Mouse (Mus musculus): ENCODE results near the gene AA986860. TPM values are rescaled to one million over a fixed set of nuclear protein-coding genes. Genes with fewer than 3 reads are reported as not detected.
A peak's percentile ranks its signal among the peaks of the same experiment; 100 is the strongest.

Gene AA986860
- total and polyA plus RNA-seq, 3 experiments = 0.31 to 0.58 TPM; not detected in 1

- Histone ChIP-seq H3K4me3 (ENCODE audit: control insufficient read depth in 1 of 2, insufficient read depth in 1 of 2, low read depth in 2 of 2, low read length in 2 of 2) (peak overlapping the region in 1 of 2 experiments; percentile 32; a peak in 1 of 4 replicates), H3K9ac (ENCODE audit: control insufficient read depth, low read depth, low read length, poor library complexity, severe bottlenecking) (no peak overlapping the region), H3K36me3 (ENCODE audit: control insufficient read depth in 1 of 2, insufficient read depth in 2 of 2, low read length in 2 of 2) (peaks cover 0 to 25% of the 10 kb centered on the region in 2 experiments; a peak in 2 of 4 replicates), H3K27me3 (ENCODE audit: control insufficient read depth in 1 of 2, insufficient read depth in 2 of 2, low read length in 2 of 2) (no peaks in the 10 kb centered on the region), H3K4me1 (ENCODE audit: control insufficient read depth in 1 of 2, insufficient read depth in 2 of 2, low read length in 2 of 2) (peaks cover 0 to 30% of the 10 kb centered on the region in 2 experiments), H3K27ac (ENCODE audit: control insufficient read depth, low read depth, low read length) (no peak overlapping the region), H3K9me3 (replicated peaks; ENCODE audit: insufficient read depth, low read length) (no peaks in the 10 kb centered on the region), H3K79me2 (ENCODE audit: control insufficient read depth, insufficient read depth, low read length, poor library complexity) (no peaks in the 10 kb centered on the region)
- TF ChIP-seq NELFE (IDR thresholded peaks at IDR 0.05; ENCODE audit: low read depth, low read length) (no peak), ZNF384 (IDR thresholded peaks at IDR 0.05; ENCODE audit: low read depth, low read length) (no peak), ZKSCAN1 (IDR thresholded peaks at IDR 0.05; ENCODE audit: low read depth, low read length) (no peak), HCFC1 (IDR thresholded peaks at IDR 0.05; ENCODE audit: low read depth, low read length) (no peak), TCF12 (IDR thresholded peaks at IDR 0.05; ENCODE audit: low read depth, low read length) (no peak), CHD2 (IDR thresholded peaks at IDR 0.05; ENCODE audit: low read length) (no peak), SMC3 (IDR thresholded peaks at IDR 0.05; ENCODE audit: low read depth, low read length) (no peak), MAZ (IDR thresholded peaks at IDR 0.05; ENCODE audit: low read depth, low read length) (no peak), MXI1 (IDR thresholded peaks at IDR 0.05; ENCODE audit: low read depth, low read length) (no peak), ETS1 (IDR thresholded peaks at IDR 0.05; ENCODE audit: low read depth, low read length) (no peak), ELF1 (IDR thresholded peaks at IDR 0.05; ENCODE audit: low read depth, low read length) (no peak), MAFK (IDR thresholded peaks at IDR 0.05; ENCODE audit: borderline replicate concordance, low read depth, low read length) (no peak), KAT2A (conservative IDR thresholded peaks at IDR 0.05; ENCODE audit: low read depth, low read length) (no peak), UBTF (IDR thresholded peaks at IDR 0.05; ENCODE audit: borderline replicate concordance, insufficient read depth, low read depth, low read length) (no peak), EP300 (IDR thresholded peaks at IDR 0.05; ENCODE audit: low read depth in 1 of 2, low read length in 2 of 2) (no peak), RAD21 (IDR thresholded peaks at IDR 0.05; ENCODE audit: low read depth, low read length) (no peak), MEF2A (IDR thresholded peaks at IDR 0.05; ENCODE audit: extremely low read depth, insufficient replicate concordance, low read depth, low read length, poor library complexity, severe bottlenecking) (no peak), USF1 (IDR thresholded peaks at IDR 0.05; ENCODE audit: low read depth, low read length) (no peak), ZC3H11A (IDR thresholded peaks at IDR 0.05; ENCODE audit: low read depth, low read length) (no peak)
- no peak for DNase-seq (ENCODE audit: low read depth, low spot score)
These were observed 1.9 kb downstream of the AA986860 start for GRCm38 (mm10) chr1:130733671-130734070.

GRCm38 (mm10) chr1:130734452-130734851 is 2.7 kb downstream of the AA986860 start:
- Histone ChIP-seq H3K4me1 (ENCODE audit: control insufficient read depth in 1 of 2, insufficient read depth in 2 of 2, low read length in 2 of 2) (peaks cover 6 to 33% of the 10 kb centered on the region in 2 experiments), H3K27ac (ENCODE audit: control insufficient read depth, low read depth, low read length) (no peak overlapping the region)

More at GRCm38 (mm10) chr1:130734452-130734851, 2.7 kb downstream of the AA986860 start:
- H3K9me3 ChIP-seq (replicated peaks; ENCODE audit: insufficient read depth, low read length) = no peaks in the 10 kb centered on the region
- TF ChIP-seq BHLHE40 (IDR thresholded peaks at IDR 0.05; ENCODE audit: borderline replicate concordance, low read depth, low read length) (no peak), MYC (IDR thresholded peaks at IDR 0.05; ENCODE audit: low read depth, low read length) (no peak), HCFC1 (IDR thresholded peaks at IDR 0.05; ENCODE audit: low read depth, low read length) (no peak)
- H3K27me3 ChIP-seq (ENCODE audit: control insufficient read depth in 1 of 2, insufficient read depth in 2 of 2, low read length in 2 of 2) = no peaks in the 10 kb centered on the region
- no peaks in the 10 kb centered on the region for H3K79me2 ChIP-seq (ENCODE audit: control insufficient read depth, insufficient read depth, low read length, poor library complexity)
- peaks cover 0 to 32% of the 10 kb centered on the region in 2 experiments; a peak in 2 of 4 replicates for H3K36me3 ChIP-seq (ENCODE audit: control insufficient read depth in 1 of 2, insufficient read depth in 2 of 2, low read length in 2 of 2)
- no peak for DNase-seq (ENCODE audit: low read depth, low spot score)
- no peak overlapping the region for H3K4me3 ChIP-seq (ENCODE audit: control insufficient read depth in 1 of 2, insufficient read depth in 1 of 2, low read depth in 2 of 2, low read length in 2 of 2)
- no peak overlapping the region for H3K9ac ChIP-seq (ENCODE audit: control insufficient read depth, low read depth, low read length, poor library complexity, severe bottlenecking)

All from MEL (cell line).